Mouse (Mus musculus) gastrocnemius, adult 8-10 months (tissue): ENCODE data around the gene Slc12a9. TPM values are rescaled to one million over a fixed set of nuclear protein-coding genes. Genes with fewer than 3 reads are reported as not detected.
"Not testable (repeated sequence)": the region's sequence is repeated elsewhere in the genome, so short reads cannot be mapped to it uniquely, and the experiment has no call there.

ENCODE experiments used
- DNase-seq, 2 experiments: peaks; one replicate each; pipeline ENCODE4 v3.0.0; 2022; ENCODE audit warnings: low spot score in 2 of 2
- microRNA-seq: library from miRNA; unstranded; fragments of <30 nt; microRNA quantifications from one replicate; pipeline ENCODE4 v1.2.0, GENCODE M21; 2022
- total RNA-seq, 4 experiments: library from RNA; stranded (reverse); gene quantifications; 2 replicates each; pipeline ENCODE4 v1.2.4; 2022

The Slc12a9 gene
- total RNA-seq, 4 experiments from 2014 or later = 1.7 to 3.6 (median 1.9) TPM

- DNase-seq = no peak
Measured at GRCm38 (mm10) chr5:137287953-137288743, 45.2 kb downstream of the Slc12a9 start.

DNA sequence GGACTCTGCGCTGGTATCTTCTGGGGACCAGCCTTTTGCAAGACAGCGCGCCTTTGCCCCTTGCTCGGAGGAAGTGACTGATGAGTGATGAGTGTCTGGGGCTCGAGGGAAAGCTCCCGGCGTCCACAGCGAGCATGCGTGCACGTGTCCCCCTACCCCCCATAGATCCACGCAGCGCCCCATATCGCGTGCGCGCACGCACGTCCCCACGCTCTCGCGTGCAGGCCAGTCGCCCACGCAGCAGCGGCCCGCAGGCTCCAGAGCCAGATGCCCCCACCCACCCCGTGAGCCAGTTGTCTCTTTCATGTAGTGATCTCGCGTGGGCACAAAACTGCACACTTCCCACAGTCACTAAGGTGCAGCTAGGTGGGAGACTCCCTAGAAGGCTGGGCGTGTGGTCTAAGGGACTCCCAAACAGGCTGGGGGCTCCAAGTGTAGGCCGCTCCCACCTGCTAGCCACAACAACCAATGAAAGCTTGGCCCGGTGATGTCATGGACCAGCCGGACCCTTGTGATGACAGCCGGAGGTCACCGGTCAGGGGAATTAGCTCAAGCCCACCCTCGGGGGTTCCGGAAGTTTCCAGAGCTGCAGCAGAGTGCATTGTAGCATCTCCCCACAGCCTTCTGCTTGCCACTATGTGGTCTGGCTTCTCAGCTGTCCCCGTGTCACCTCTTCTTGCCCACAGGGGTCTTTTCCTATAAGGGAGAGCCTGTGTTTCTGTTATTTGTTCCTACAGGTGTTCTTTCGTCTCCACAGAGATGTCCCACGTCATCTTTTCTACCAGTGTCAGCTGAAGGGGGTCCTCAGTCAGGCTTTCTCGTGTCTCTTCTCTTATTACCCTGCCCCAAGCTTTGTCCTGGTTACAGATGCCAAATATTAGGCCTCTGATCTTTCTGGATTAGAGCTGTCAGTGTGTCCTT lies 46.1 kb downstream of the Slc12a9 start, which contains the start of gene Ache:
Ache (plus strand) TSS at position 488 of the 921 bp plus-strand sequence.
- no peak for DNase-seq

- DNase-seq = peak; percentile 80 to 85
Measured at GRCm38 (mm10) chr5:137286655-137287031, 46.8 kb downstream of the Slc12a9 start.

GRCm38 (mm10) chr5:137285986-137286385 lies 47.4 kb downstream of the Slc12a9 start:
- DNase-seq = no peak

DNA sequence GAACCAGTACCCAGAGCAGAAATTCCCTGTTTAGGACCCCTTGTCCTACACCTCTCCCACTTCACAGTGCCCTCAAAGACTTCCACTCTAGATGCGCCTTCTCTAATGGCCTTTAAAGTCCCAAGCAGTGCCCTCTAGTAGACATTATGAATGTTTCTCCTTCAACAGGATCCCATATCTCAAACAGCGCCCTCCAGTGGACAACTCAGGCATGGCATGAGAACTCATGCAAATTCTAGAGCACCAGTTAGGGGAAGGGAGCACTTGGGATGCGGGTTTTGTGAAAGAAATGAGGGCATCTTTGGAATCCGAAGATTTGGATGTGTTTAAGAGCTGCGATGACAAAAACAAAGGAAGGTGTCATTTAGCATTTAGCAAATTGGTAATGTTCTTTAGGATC lies 48.4 kb downstream of the Slc12a9 start:
- no peak for DNase-seq

- not testable (repeated sequence) for DNase-seq
Measured at GRCm38 (mm10) chr5:137284411-137284810, 49.0 kb downstream of the Slc12a9 start.

DNA sequence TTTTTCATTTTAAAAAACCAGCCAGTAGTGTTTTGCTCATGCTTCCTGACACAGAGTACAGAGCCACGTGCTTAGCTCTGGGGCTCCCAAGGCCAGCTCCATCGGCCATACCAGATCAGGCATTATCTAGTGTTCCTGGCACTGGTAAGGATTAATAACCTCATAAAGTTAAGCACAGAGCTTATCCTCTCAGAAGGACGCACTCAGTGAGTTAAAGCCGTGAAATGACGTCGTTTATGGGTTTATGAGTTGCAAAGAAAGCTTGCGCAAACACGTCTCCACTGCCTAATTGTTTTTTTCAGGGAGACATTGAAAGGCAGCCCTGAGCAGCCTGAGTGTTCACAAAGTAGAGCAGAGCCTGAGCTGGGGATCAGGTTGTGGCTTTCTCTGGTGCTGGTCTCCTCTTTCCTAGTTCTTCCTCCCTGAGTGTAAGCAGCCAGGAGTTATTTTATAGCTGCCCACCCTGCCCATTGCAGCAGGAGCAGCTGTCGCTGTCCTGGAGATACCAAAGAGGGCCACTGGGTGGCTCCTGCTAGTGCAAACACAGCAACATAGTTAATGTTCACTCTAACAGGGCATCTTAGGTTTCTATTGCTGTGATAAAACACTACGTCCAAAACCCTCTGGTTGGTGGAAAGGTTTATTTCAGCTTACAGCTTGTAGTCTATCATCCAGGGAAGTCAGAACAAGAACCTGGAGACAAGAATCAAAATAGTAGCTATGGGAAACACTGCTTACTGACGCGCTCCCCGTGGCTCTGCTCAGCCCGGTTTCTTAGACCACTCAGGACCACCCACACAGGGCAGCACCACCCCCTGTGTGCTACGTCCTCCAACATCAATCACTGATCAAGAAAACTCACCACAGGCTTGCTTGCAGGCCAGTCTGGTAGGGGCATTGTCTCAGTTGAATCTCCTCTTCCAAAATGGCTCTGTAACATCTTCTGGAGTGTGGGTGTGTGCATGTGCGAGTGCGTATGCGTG lies 55.7 kb downstream of the Slc12a9 start:
- no peak for DNase-seq

- no peak for DNase-seq
Measured at GRCm38 (mm10) chr5:137268131-137268910, 65.1 kb downstream of the Slc12a9 start.

- no peak for DNase-seq
Measured at GRCm38 (mm10) chr5:137264787-137265186, 68.6 kb downstream of the Slc12a9 start.

Small RNA genes lying within 50 kb of the gene (microRNA-seq; reads per million reads assigned to microRNA genes)
- gene Mir7036 = not detected
- not detected for gene Mir8116

Other genes starting within 250 kb of the Slc12a9 start
- gene Trim56, start 217.4 kb downstream of the Slc12a9 start, total RNA-seq = 1 to 10 TPM; 6.5 to 9.0 (median 7.8) TPM
- not detected for gene Muc3, start 184.3 kb downstream of the Slc12a9 start, total RNA-seq
- under 1 TPM in 1 of 4 experiments, not detected in 3; 0.22 TPM for gene Muc3a, start 121.2 kb downstream of the Slc12a9 start, total RNA-seq
- 10 to 100 TPM; 15.8 to 27.7 (median 20.1) TPM for gene Ache, start 46.1 kb downstream of the Slc12a9 start, total RNA-seq
- 10 to 100 TPM; 14.6 to 22.7 (median 19.1) TPM for gene Ufsp1, start 39.0 kb downstream of the Slc12a9 start, total RNA-seq
- gene Srrt, start 25.9 kb downstream of the Slc12a9 start, total RNA-seq = 10 to 100 TPM; 30.0 to 37.2 (median 34.0) TPM
- 1 to 10 TPM; 1.4 to 3.9 (median 2.1) TPM for gene Trip6, start 19.2 kb downstream of the Slc12a9 start, total RNA-seq
- 10 to 100 TPM in 1 of 4 experiments, 1 to 10 TPM in 3; 6.9 to 10.7 (median 8.6) TPM for gene Ephb4, start 16.5 kb upstream of the Slc12a9 start, total RNA-seq
- gene Zan, start 143.5 kb upstream of the Slc12a9 start, total RNA-seq = under 1 TPM in 2 of 4 experiments, not detected in 2; 0.02 to 0.54 TPM
- 10 to 100 TPM; 10.5 to 11.7 (median 11.2) TPM for gene Pop7, start 168.9 kb upstream of the Slc12a9 start, total RNA-seq
- 10 to 100 TPM; 21.2 to 25.5 (median 22.6) TPM for gene Gigyf1, start 185.0 kb upstream of the Slc12a9 start, total RNA-seq
- not detected for gene Epo, start 199.6 kb upstream of the Slc12a9 start, total RNA-seq
- 100 to 1,000 TPM; 118 to 137 (median 128) TPM for gene Gnb2, start 199.9 kb upstream of the Slc12a9 start, total RNA-seq
- gene Actl6b, start 219.9 kb upstream of the Slc12a9 start, total RNA-seq = not detected
- gene Tfr2, start 236.2 kb upstream of the Slc12a9 start, total RNA-seq = not detected